Comparison of ENCODE assay signal across 8 mouse cellular contexts in the genomic region with DNA sequence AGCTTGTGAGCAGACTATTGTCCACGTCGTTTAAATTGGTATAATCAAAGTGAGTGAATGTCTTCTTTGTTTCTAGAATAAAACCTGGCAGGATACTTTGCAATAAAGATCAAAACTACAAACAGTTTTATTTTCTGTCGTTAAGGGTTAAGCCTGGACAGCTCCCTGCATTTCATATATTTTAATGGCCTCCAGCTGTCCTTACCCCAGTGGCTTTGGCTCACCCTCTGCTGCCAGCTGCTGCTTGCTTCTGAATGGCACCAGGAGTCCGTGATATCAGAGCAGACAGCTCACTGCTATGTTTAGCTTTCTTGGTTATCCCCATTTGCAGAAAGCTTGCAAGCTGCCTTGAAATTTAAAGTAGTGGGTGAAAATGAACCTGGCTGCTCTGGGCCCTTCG. TPM values are rescaled to one million over a fixed set of nuclear protein-coding genes. Genes with fewer than 3 reads are reported as not detected.
DNase-seq lines count a peak whose midpoint lies in the region; ATAC-seq and TF ChIP-seq lines count a peak whose summit lies in the region.

No protein-coding gene starts in this region.

- H3K9me3 ChIP-seq in kidney, postnatal 0 days (replicated peaks; ENCODE audit: low read length): no peaks in the 10 kb centered on the region

- peak overlapping the region; percentile 74 for H3K4me3 ChIP-seq in kidney, postnatal 0 days (replicated peaks; ENCODE audit: low read depth, low read length)
- peak overlapping the region; percentile 97 for H3K4me3 ChIP-seq in bone marrow macrophage, adult 2 months (ENCODE audit: insufficient read depth, low read length)
- peak overlapping the region; percentile 72 for H3K4me3 ChIP-seq in olfactory bulb, adult 2 months (ENCODE audit: insufficient read depth, low read depth, low read length)

- ATAC-seq in kidney, postnatal 0 days (replicated peaks; ENCODE audit: low FRiP score, low read depth): no peak

- H3K4me1 ChIP-seq in kidney, postnatal 0 days (replicated peaks; ENCODE audit: insufficient read depth, low read length): peaks cover 14% of the 10 kb centered on the region; the same call in 1 of the 2 replicates
- H3K4me1 ChIP-seq in bone marrow macrophage, adult 2 months (ENCODE audit: control insufficient read depth, insufficient read depth, low read length): peaks cover 13% of the 10 kb centered on the region
- H3K4me1 ChIP-seq in olfactory bulb, adult 2 months (ENCODE audit: control insufficient read depth, insufficient read depth, low read length): peaks cover 11% of the 10 kb centered on the region

- no peak for TF ChIP-seq CTCF in kidney, postnatal 0 days (IDR thresholded peaks at IDR 0.05; ENCODE audit: low read depth)
- TF ChIP-seq CTCF in bone marrow macrophage, adult 2 months (IDR thresholded peaks at IDR 0.05; ENCODE audit: low read depth, low read length): no peak
- TF ChIP-seq CTCF in olfactory bulb, adult 2 months (IDR thresholded peaks at IDR 0.05; ENCODE audit: insufficient read depth, low read depth, low read length): no peak

- DNase-seq in kidney, postnatal 0 days (ENCODE audit: low spot score): peak; percentile 42
- DNase-seq in kidney, postnatal 36 days: no peak
- DNase-seq in heart, adult 9 months (ENCODE audit: low spot score in 2 of 2): peak; percentile 35 to 49
- peak; percentile 23 for DNase-seq in liver
- no peak for DNase-seq in ovary, postnatal 36 days (ENCODE audit: low spot score)
- no peak for DNase-seq in ovary, adult 18-20 months (ENCODE audit: low spot score)

- 0 out of 2 replicates have a peak overlapping the region, but pooled peaks have one; percentile 65 for H3K27ac ChIP-seq in kidney, postnatal 0 days
- H3K27ac ChIP-seq in bone marrow macrophage, adult 2 months (ENCODE audit: insufficient read depth, low read depth, low read length): no peak overlapping the region
- H3K27ac ChIP-seq in olfactory bulb, adult 2 months (ENCODE audit: insufficient read depth, low read depth, low read length): peak overlapping the region; percentile 37; the same call in 1 of the 2 replicates

- peak overlapping the region; percentile 69; the same call in 1 of the 2 replicates for H3K9ac ChIP-seq in kidney, postnatal 0 days (ENCODE audit: low read depth, low read length)

- TF ChIP-seq POLR2A in bone marrow macrophage, adult 2 months (IDR thresholded peaks at IDR 0.05; ENCODE audit: borderline replicate concordance, low read depth, low read length): no peak
- TF ChIP-seq POLR2A in olfactory bulb, adult 2 months (IDR thresholded peaks at IDR 0.05; ENCODE audit: insufficient read depth, low read depth, low read length): no peak

- H3K36me3 ChIP-seq in kidney, postnatal 0 days (ENCODE audit: insufficient read depth, low read length): 0 out of 2 replicates have a peak, but pooled peaks cover 12% of the 10 kb centered on the region

- WGBS in kidney, postnatal 0 days: 26% methylated on average over 5 of the region's 5 CpGs
- WGBS in olfactory bulb, adult 2 months: 16% methylated on average over 5 of the region's 5 CpGs

- no peaks in the 10 kb centered on the region for H3K27me3 ChIP-seq in kidney, postnatal 0 days (ENCODE audit: insufficient read depth, low read length)

- peak overlapping the region; percentile 92 for H3K4me2 ChIP-seq in kidney, postnatal 0 days (ENCODE audit: low read length)

RNA-seq across cellular contexts. Expression of gene Smim11, which starts 0.9 kb away (rescaled TPM):
- polyA plus RNA-seq in kidney, postnatal 0 days (2015; fragmentation: Nextera tagmentation; extraction: Ambion mirVana): 133 and 145 TPM in 2 replicates
- polyA plus RNA-seq in bone marrow macrophage, adult 2 months (2012; ENCODE audit: insufficient read depth, insufficient read length, missing spikeins): 68.3 and 95.1 TPM in 2 replicates
- not detected in 2 replicates for polyA plus RNA-seq in olfactory bulb, adult 2 months (2012; ENCODE audit: insufficient read depth, insufficient read length, low replicate concordance, missing spikeins)

RNA-seq across cellular contexts. Expression of gene Kcne2, which starts 9.8 kb away (rescaled TPM):
- polyA plus RNA-seq in kidney, postnatal 0 days (2015; fragmentation: Nextera tagmentation; extraction: Ambion mirVana): 0.11 and 0.13 TPM in 2 replicates
- not detected in 2 replicates for polyA plus RNA-seq in bone marrow macrophage, adult 2 months (2012; ENCODE audit: insufficient read depth, insufficient read length, missing spikeins)
- polyA plus RNA-seq in olfactory bulb, adult 2 months (2012; ENCODE audit: insufficient read depth, insufficient read length, low replicate concordance, missing spikeins): not detected in 2 replicates

RNA-seq across cellular contexts. Expression of gene Fam243, which starts 19.3 kb away (rescaled TPM):
- 0.13 TPM in 1 of 2 replicates, not detected in the other for polyA plus RNA-seq in kidney, postnatal 0 days (2015; fragmentation: Nextera tagmentation; extraction: Ambion mirVana)
- polyA plus RNA-seq in bone marrow macrophage, adult 2 months (2012; ENCODE audit: insufficient read depth, insufficient read length, missing spikeins): not detected in 2 replicates
- not detected in 2 replicates for polyA plus RNA-seq in olfactory bulb, adult 2 months (2012; ENCODE audit: insufficient read depth, insufficient read length, low replicate concordance, missing spikeins)

RNA-seq across cellular contexts. Expression of gene Kcne1, which starts 57.3 kb away (rescaled TPM):
- polyA plus RNA-seq in kidney, postnatal 0 days (2015; fragmentation: Nextera tagmentation; extraction: Ambion mirVana): 12.2 and 13.1 TPM in 2 replicates
- polyA plus RNA-seq in bone marrow macrophage, adult 2 months (2012; ENCODE audit: insufficient read depth, insufficient read length, missing spikeins): not detected in 2 replicates
- polyA plus RNA-seq in olfactory bulb, adult 2 months (2012; ENCODE audit: insufficient read depth, insufficient read length, low replicate concordance, missing spikeins): not detected in 2 replicates

Comparison
In these comparisons a context has a peak if more than half of its experiments do, and no peak if none do; other contexts are left out.
1. DNase-seq: peak in kidney, postnatal 0 days (single experiment), heart, adult 9 months (2 of 2) and liver (single experiment); none in kidney, postnatal 36 days (0 of 2), ovary, postnatal 36 days (single experiment) and ovary, adult 18-20 months (single experiment).
2. Peak in every context shown above with its lines, with median percentiles within 50 percentile points of each other: H3K4me3 ChIP-seq.